8 mouse cellular contexts compared by ENCODE assay signal in the genomic region with DNA sequence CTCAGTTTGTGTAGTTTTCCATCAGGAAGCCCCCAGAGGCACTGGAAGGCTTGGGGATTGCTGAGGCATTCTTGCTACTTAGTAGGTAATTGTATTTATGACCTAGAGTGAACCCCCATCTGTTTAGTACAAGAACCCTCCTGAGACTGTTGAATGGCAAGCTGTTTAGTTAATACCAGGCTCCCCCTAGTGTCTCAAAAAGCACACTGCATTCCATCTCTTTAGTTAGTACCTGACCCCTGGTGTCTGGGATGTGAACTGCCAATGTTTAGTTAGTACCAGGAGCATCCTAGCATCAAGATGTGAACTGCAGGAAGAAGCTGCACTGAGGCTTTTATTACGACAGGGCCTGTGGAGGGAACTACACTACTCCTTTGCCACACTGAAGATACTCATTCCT. TPM values are rescaled to one million over a fixed set of nuclear protein-coding genes. Genes with fewer than 3 reads are reported as not detected.
DNase-seq lines count a peak whose midpoint lies in the region; ATAC-seq and TF ChIP-seq lines count a peak whose summit lies in the region.

No protein-coding gene starts in this region.

- H3K4me2 ChIP-seq in hindbrain, embryonic 11.5 days (replicated peaks; ENCODE audit: low read depth, low read length), result no peak overlapping the region

- peaks cover 16% of the 10 kb centered on the region for H3K27me3 ChIP-seq in G1E (ENCODE audit: insufficient read depth, low read length)
- H3K27me3 ChIP-seq in forebrain, embryonic 10.5 days (ENCODE audit: poor library complexity, severe bottlenecking), result no peaks in the 10 kb centered on the region
- H3K27me3 ChIP-seq in hindbrain, embryonic 11.5 days (ENCODE audit: control insufficient read depth, insufficient read depth, low read length), result no peaks in the 10 kb centered on the region

- H3K9ac ChIP-seq in hindbrain, embryonic 11.5 days (ENCODE audit: low read depth, low read length), result no peak overlapping the region

- H3K4me3 ChIP-seq in G1E (ENCODE audit: low read depth, low read length), result no peak overlapping the region
- H3K4me3 ChIP-seq in forebrain, embryonic 10.5 days, result no peak overlapping the region
- no peak overlapping the region for H3K4me3 ChIP-seq in hindbrain, embryonic 11.5 days (ENCODE audit: low read depth, low read length)

- peaks cover 31% of the 10 kb centered on the region for H3K4me1 ChIP-seq in G1E (ENCODE audit: insufficient read depth, low read depth, low read length)
- no peaks in the 10 kb centered on the region for H3K4me1 ChIP-seq in forebrain, embryonic 10.5 days
- no peaks in the 10 kb centered on the region for H3K4me1 ChIP-seq in hindbrain, embryonic 11.5 days (replicated peaks; ENCODE audit: control insufficient read depth, insufficient read depth, low read length)

- WGBS in forebrain, embryonic 10.5 days, result 43% methylated on average over 1 of the region's 1 CpGs
- 50% methylated on average over 1 of the region's 1 CpGs for WGBS in hindbrain, embryonic 11.5 days

- peak; percentile 95 for TF ChIP-seq CTCF in G1E (IDR thresholded peaks at IDR 0.05; ENCODE audit: low read depth, low read length)

- peak; percentile 77 for ATAC-seq in G1E (ENCODE audit: extremely low read depth, insufficient number of reproducible peaks, low FRiP score, poor library complexity, severe bottlenecking)
- ATAC-seq in hindbrain, embryonic 11.5 days (ENCODE audit: low FRiP score), result peak; percentile 54; the same call in 1 of the 2 replicates
- peak; percentile 83 for ATAC-seq in megakaryocyte, adult 5-6 weeks (ENCODE audit: poor library complexity, severe bottlenecking)

- DNase-seq in G1E (ENCODE audit: low spot score), result peak; percentile 48
- DNase-seq in c-Kit-negative CD71-positive TER-119-positive erythroid progenitor cells, embryonic 14.5 days (ENCODE audit: low read depth, low spot score), result peak; percentile 8
- peak; percentile 61 for DNase-seq in forebrain, embryonic 10.5 days (ENCODE audit: extremely low spot score, low spot score)
- peak; percentile 86 for DNase-seq in hindbrain, embryonic 11.5 days (ENCODE audit: low spot score)
- peak; percentile 84 for DNase-seq in layer of hippocampus, adult 9-11 months
- DNase-seq in right cerebral cortex, adult 2 months (ENCODE audit: low spot score in 2 of 2), result peak; percentile 83 to 85
- DNase-seq in urinary bladder, postnatal 36 days (ENCODE audit: low spot score in 2 of 2), result peak; percentile 54 to 58

- no peak overlapping the region for H3K27ac ChIP-seq in forebrain, embryonic 10.5 days
- H3K27ac ChIP-seq in hindbrain, embryonic 11.5 days (ENCODE audit: low read depth, low read length), result no peak overlapping the region

- no peaks in the 10 kb centered on the region for H3K36me3 ChIP-seq in G1E (replicated peaks)
- H3K36me3 ChIP-seq in forebrain, embryonic 10.5 days (replicated peaks), result no peaks in the 10 kb centered on the region
- no peaks in the 10 kb centered on the region for H3K36me3 ChIP-seq in hindbrain, embryonic 11.5 days (ENCODE audit: control insufficient read depth, insufficient read depth, low read length)

- no peaks in the 10 kb centered on the region for H3K9me3 ChIP-seq in G1E (replicated peaks)
- H3K9me3 ChIP-seq in forebrain, embryonic 10.5 days, result no peaks in the 10 kb centered on the region
- H3K9me3 ChIP-seq in hindbrain, embryonic 11.5 days (ENCODE audit: control insufficient read depth, low read length), result no peaks in the 10 kb centered on the region

RNA-seq across cellular contexts. Expression of gene Gsdme, which starts 30.5 kb away (rescaled TPM):
- total RNA-seq in G1E (2014; fragmentation: Nextera tagmentation), result not detected in 2 replicates
- total RNA-seq in G1E (2017), result 0.76 and 0.87 TPM in 2 replicates
- 0.02 TPM in 1 of 2 replicates, not detected in the other for polyA plus RNA-seq in G1E (2012)
- 57.2 and 59.1 TPM in 2 replicates for polyA plus RNA-seq in forebrain, embryonic 10.5 days (2016; fragmentation: Nextera tagmentation; extraction: Ambion mirVana)
- polyA plus RNA-seq in hindbrain, embryonic 11.5 days (2014; fragmentation: Nextera tagmentation; extraction: Ambion mirVana), result 55.0 TPM in 2 replicates
- total RNA-seq in megakaryocyte, adult 5-6 weeks (2015), result 17.1 and 17.9 TPM in 2 replicates
- 18.6 and 31.3 TPM in 2 replicates for total RNA-seq in megakaryocyte, adult 5-6 weeks (2017)

Comparison
In these comparisons a context has a peak if more than half of its experiments do, and no peak if none do; other contexts are left out.
1. DNase-seq: peak in every context shown above with its lines; median percentile 86 in hindbrain, embryonic 11.5 days; 84 in layer of hippocampus, adult 9-11 months; 84 in right cerebral cortex, adult 2 months; 61 in forebrain, embryonic 10.5 days; 56 in urinary bladder, postnatal 36 days; 48 in G1E; 8 in c-Kit-negative CD71-positive TER-119-positive erythroid progenitor cells, embryonic 14.5 days.
2. RNA of gene Gsdme, which starts 30.5 kb away (polyA plus RNA-seq): 57.2 to 59.1 TPM in forebrain, embryonic 10.5 days and 55.0 TPM in hindbrain, embryonic 11.5 days; 0.02 TPM in G1E; every median in the first group is over 10 times any median in the second.
3. Peak in every context shown above with its lines, with median percentiles within 50 percentile points of each other: ATAC-seq.